Mouse (Mus musculus) heart, adult 2 months (tissue): ENCODE data around the gene Myrfl. TPM values are rescaled to one million over a fixed set of nuclear protein-coding genes. Genes with fewer than 3 reads are reported as not detected.

ENCODE experiments used
- DNase-seq, 2 experiments: peaks; one replicate each; pipeline ENCODE4 v3.0.0; 2021
- H3K27ac ChIP-seq: fragments of 200-600 bp; 2 replicates; pipeline ENCODE4 v1.8.1; 2022
- H3K27me3 ChIP-seq: fragments of 200-500 bp; 2 replicates; pipeline ENCODE4 v1.6.1; 2012; ENCODE audit warnings: mild to moderate bottlenecking, low read length, inconsistent platforms, mixed read lengths; ENCODE audit not compliant: control insufficient read depth, insufficient read depth
- H3K36me3 ChIP-seq: fragments of 200-500 bp; 2 replicates; pipeline ENCODE4 v1.6.1; 2012; ENCODE audit warnings: low read length, inconsistent platforms; ENCODE audit not compliant: control insufficient read depth, insufficient read depth
- H3K4me1 ChIP-seq: fragments of 200-500 bp; 2 replicates; pipeline ENCODE4 v1.6.1; 2011; ENCODE audit warnings: low read length; ENCODE audit not compliant: control insufficient read depth, insufficient read depth
- H3K4me3 ChIP-seq: fragments of 200-600 bp; 2 replicates; pipeline ENCODE4 v1.8.1; 2022
- H3K79me2 ChIP-seq: fragments of 200-500 bp; replicated peaks from 2 replicates; pipeline ENCODE4 v1.6.1; 2012; ENCODE audit warnings: mild to moderate bottlenecking, inconsistent platforms, low read length, moderate library complexity, mixed read lengths; ENCODE audit not compliant: control insufficient read depth, insufficient read depth
- H3K9ac ChIP-seq: fragments of 200-500 bp; 2 replicates; pipeline ENCODE4 v1.6.1; 2012; ENCODE audit warnings: low read depth, mild to moderate bottlenecking, control low read depth, inconsistent platforms, low read length, mixed read lengths
- CTCF ChIP-seq: fragments of 200-600 bp; IDR thresholded peaks from 2 replicates; pipeline ENCODE4 v1.8.1; 2022; ENCODE audit warnings: antibody characterized with exemption, mild to moderate bottlenecking, moderate library complexity
- EP300 ChIP-seq: fragments of 200-500 bp; IDR thresholded peaks from 2 replicates; pipeline ENCODE4 v1.6.1; 2011; ENCODE audit warnings: low read depth, low read length, control low read depth; ENCODE audit not compliant: insufficient read depth
- POLR2A ChIP-seq: fragments of 200-500 bp; IDR thresholded peaks from 2 replicates; pipeline ENCODE4 v1.6.1; 2011; ENCODE audit warnings: mild to moderate bottlenecking, low read depth, low read length, control low read depth; ENCODE audit not compliant: insufficient read depth
- WGBS: fragments of 180-500 bp; shearing (Covaris S2); methylation state at CpG from one replicate; pipeline ENCODE4 v1.1.7; 2018; 5-methylcytosine and 5-hydroxymethylcytosine counted together
- intact Hi-C: fragments of 180-260 bp; cut with DNase I; formaldehyde crosslinking; loops from one replicate; pipeline ENCODE4 v1.15.1; 2025
- polyA plus RNA-seq: library from polyadenylated mRNA; depleted of rRNA; stranded (reverse); fragments of >200 nt; gene quantifications from 2 replicates; pipeline ENCODE4 v1.2.3, GENCODE M21; 2012
- total RNA-seq, 2 experiments: library from RNA; stranded (reverse); gene quantifications; 2 replicates each; pipeline ENCODE4 v1.2.3; 2021

Gene Myrfl
- total and polyA plus RNA-seq, 3 experiments: 0.31 to 1.6 (median 1.4) TPM

- no peaks in the 10 kb centered on the region for H3K79me2 ChIP-seq
- no peak overlapping the region for H3K27ac ChIP-seq
- 86% methylated on average over 8 of the region's 8 CpGs for WGBS
- TF ChIP-seq CTCF (no peak), EP300 (no peak), POLR2A (no peak)
- no peaks in the 10 kb centered on the region for H3K36me3 ChIP-seq
- intact Hi-C loops: no loop called here
- peaks cover 10% of the 10 kb centered on the region for H3K4me1 ChIP-seq
- H3K4me3 ChIP-seq: no peak overlapping the region
- no peak overlapping the region for H3K9ac ChIP-seq
- H3K27me3 ChIP-seq: no peaks in the 10 kb centered on the region
- DNase-seq: no peak
These were observed 118.8 kb downstream of the Myrfl start for GRCm38 (mm10) chr10:116777947-116778346.

- Histone ChIP-seq H3K9ac (no peak overlapping the region), H3K27ac (no peak overlapping the region), H3K27me3 (no peaks in the 10 kb centered on the region), H3K4me1 (peaks cover 8% of the 10 kb centered on the region), H3K79me2 (no peaks in the 10 kb centered on the region), H3K36me3 (no peaks in the 10 kb centered on the region), H3K4me3 (no peak overlapping the region)
- no peak for DNase-seq
- 93% methylated on average over 14 of the region's 14 CpGs for WGBS
- TF ChIP-seq CTCF: no peak
- TF ChIP-seq POLR2A: no peak
- TF ChIP-seq EP300: no peak
- intact Hi-C loops: no loop called here
These were observed 119.9 kb downstream of the Myrfl start for GRCm38 (mm10) chr10:116776846-116777245.

GRCm38 (mm10) chr10:116773846-116774750, 122.6 kb downstream of the Myrfl start:
- intact Hi-C loops: loop anchor here (5.0 kb wide), 1 partner anchor 567 kb away; no protein-coding TSS in a partner anchor
- TF ChIP-seq CTCF (no peak), POLR2A (peak; percentile 38; the same call in 1 of the 2 replicates), EP300 (peak; percentile 99)

GRCm38 (mm10) chr10:116771215-116771935, 125.3 kb downstream of the Myrfl start:
- TF ChIP-seq CTCF (no peak), POLR2A (no peak), EP300 (no peak)
- Histone ChIP-seq H3K79me2 (no peaks in the 10 kb centered on the region), H3K27me3 (no peaks in the 10 kb centered on the region), H3K27ac (peak overlapping the region; percentile 47), H3K9ac (peak overlapping the region; percentile 19; the same call in 1 of the 2 replicates), H3K4me3 (peak overlapping the region; percentile 18; the same call in 1 of the 2 replicates), H3K4me1 (peaks cover 19% of the 10 kb centered on the region), H3K36me3 (no peaks in the 10 kb centered on the region)
- intact Hi-C loops: loop anchor here (1.0 to 5.0 kb wide), 3 partner anchors 21 to 564 kb away; no protein-coding TSS in a partner anchor
- DNase-seq: peak; percentile 58 to 76
- WGBS: 11% methylated on average over 21 of the region's 21 CpGs

More at GRCm38 (mm10) chr10:116773846-116774750, 122.6 kb downstream of the Myrfl start:
- H3K4me1 ChIP-seq: peaks cover 14% of the 10 kb centered on the region
- H3K79me2 ChIP-seq: no peaks in the 10 kb centered on the region
- no peak overlapping the region; the same call in 1 of the 2 replicates for H3K4me3 ChIP-seq
- DNase-seq: peak; percentile 37 to 64
- no peaks in the 10 kb centered on the region for H3K36me3 ChIP-seq
- H3K9ac ChIP-seq: no peak overlapping the region
- H3K27ac ChIP-seq: peak overlapping the region; percentile 56
- H3K27me3 ChIP-seq: no peaks in the 10 kb centered on the region
- WGBS: 52% methylated on average over 15 of the region's 15 CpGs

- no peak overlapping the region for H3K4me3 ChIP-seq
- H3K4me1 ChIP-seq: peaks cover 15% of the 10 kb centered on the region
- no peak overlapping the region for H3K9ac ChIP-seq
- H3K27me3 ChIP-seq: no peaks in the 10 kb centered on the region
- intact Hi-C loops: no loop called here
- peak; percentile 32 to 41 for DNase-seq
- no peaks in the 10 kb centered on the region for H3K79me2 ChIP-seq
- H3K27ac ChIP-seq: peak overlapping the region; percentile 20; the same call in 1 of the 2 replicates
- no peaks in the 10 kb centered on the region for H3K36me3 ChIP-seq
- TF ChIP-seq CTCF (no peak), EP300 (no peak), POLR2A (no peak)
- WGBS: 26% methylated on average over 13 of the region's 13 CpGs
These were observed 128.1 kb downstream of the Myrfl start for GRCm38 (mm10) chr10:116768642-116769041.
